Mouse (Mus musculus) small intestine, adult 2 months (tissue): ENCODE measurements around the gene Apba2. TPM values are rescaled to one million over a fixed set of nuclear protein-coding genes. Genes with fewer than 3 reads are reported as not detected.

Experiments used
- H3K27ac ChIP-seq: fragments of 200-500 bp; 2 replicates; pipeline ENCODE4 v1.5.1; 2012; ENCODE audit warnings: low read depth, low read length, control low read depth, inconsistent platforms; ENCODE audit not compliant: insufficient read depth
- H3K27me3 ChIP-seq: fragments of 200-500 bp; 2 replicates; pipeline ENCODE4 v1.6.1; 2012; ENCODE audit warnings: mild to moderate bottlenecking, moderate library complexity, low read length, inconsistent platforms; ENCODE audit not compliant: control insufficient read depth, insufficient read depth
- H3K36me3 ChIP-seq: fragments of 200-500 bp; 2 replicates; pipeline ENCODE4 v1.6.1; 2012; ENCODE audit warnings: mild to moderate bottlenecking, low read length, control low read depth, inconsistent platforms; ENCODE audit not compliant: control insufficient read depth, insufficient read depth
- H3K4me1 ChIP-seq: fragments of 200-500 bp; 2 replicates; pipeline ENCODE4 v1.6.1; 2012; ENCODE audit warnings: low read length, inconsistent platforms, mixed read lengths; ENCODE audit not compliant: control insufficient read depth, insufficient read depth, insufficient read length
- H3K4me3 ChIP-seq: fragments of 200-500 bp; 2 replicates; pipeline ENCODE4 v1.5.1; 2012; ENCODE audit warnings: low read depth, mild to moderate bottlenecking, control low read depth, inconsistent platforms, low read length, moderate library complexity
- CTCF ChIP-seq: fragments of 200-500 bp; IDR thresholded peaks from 2 replicates; pipeline ENCODE4 v1.5.1; 2012; ENCODE audit warnings: low read depth, mild to moderate bottlenecking, control low read depth, inconsistent platforms, low read length, moderate library complexity, mixed read lengths; ENCODE audit not compliant: insufficient replicate concordance, insufficient read length; ENCODE audit errors: extremely low read depth
- POLR2A ChIP-seq: fragments of 200-500 bp; IDR thresholded peaks from 2 replicates; pipeline ENCODE4 v1.6.1; 2012; ENCODE audit warnings: low read depth, mild to moderate bottlenecking, control low read depth, inconsistent platforms, low read length, moderate library complexity
- WGBS: fragments of 180-500 bp; shearing (Covaris S2); methylation state at CpG from one replicate; pipeline ENCODE4 v1.1.7; 2018; 5-methylcytosine and 5-hydroxymethylcytosine counted together
- polyA plus RNA-seq: library from polyadenylated mRNA; depleted of rRNA; stranded (reverse); fragments of >200 nt; gene quantifications from 2 replicates; pipeline ENCODE4 v1.2.3, GENCODE M21; 2012

Gene Apba2
- polyA plus RNA-seq, 1 experiment, result 3.0 TPM

GRCm38 (mm10) chr7:64648947-64649607 is 147.6 kb downstream of the Apba2 start:
- no peak overlapping the region for H3K4me3 ChIP-seq
- H3K4me1 ChIP-seq, result no peaks in the 10 kb centered on the region
- H3K27ac ChIP-seq, result no peak overlapping the region
- H3K36me3 ChIP-seq, result no peaks in the 10 kb centered on the region
- H3K27me3 ChIP-seq, result no peaks in the 10 kb centered on the region
- TF ChIP-seq POLR2A (no peak), CTCF (no peak)
- 28% methylated on average over 10 of the region's 10 CpGs for WGBS

- no peak overlapping the region for H3K4me3 ChIP-seq
- H3K4me1 ChIP-seq, result no peaks in the 10 kb centered on the region
- H3K27ac ChIP-seq, result no peak overlapping the region
- 88% methylated on average over 3 of the region's 3 CpGs for WGBS
- no peaks in the 10 kb centered on the region for H3K36me3 ChIP-seq
- no peaks in the 10 kb centered on the region for H3K27me3 ChIP-seq
- TF ChIP-seq POLR2A (no peak), CTCF (no peak)
Measured at GRCm38 (mm10) chr7:64651963-64652362, 150.5 kb downstream of the Apba2 start.

GRCm38 (mm10) chr7:64656787-64657186 is 155.3 kb downstream of the Apba2 start:
- 62% methylated on average over 7 of the region's 7 CpGs for WGBS
- Histone ChIP-seq H3K27ac (no peak overlapping the region), H3K36me3 (no peaks in the 10 kb centered on the region), H3K4me3 (no peak overlapping the region), H3K27me3 (no peaks in the 10 kb centered on the region), H3K4me1 (no peaks in the 10 kb centered on the region)
- TF ChIP-seq POLR2A, result no peak
- no peak for TF ChIP-seq CTCF

- TF ChIP-seq CTCF (no peak), POLR2A (no peak)
- WGBS, result 80% methylated on average over 4 of the region's 4 CpGs
- H3K36me3 ChIP-seq, result no peaks in the 10 kb centered on the region
- H3K4me1 ChIP-seq, result no peaks in the 10 kb centered on the region
- no peaks in the 10 kb centered on the region for H3K27me3 ChIP-seq
- no peak overlapping the region for H3K27ac ChIP-seq
- no peak overlapping the region for H3K4me3 ChIP-seq
Measured at GRCm38 (mm10) chr7:64658914-64659313, 157.4 kb downstream of the Apba2 start.

- no peaks in the 10 kb centered on the region for H3K27me3 ChIP-seq
- no peaks in the 10 kb centered on the region for H3K36me3 ChIP-seq
- no peak for TF ChIP-seq CTCF
- no peak for TF ChIP-seq POLR2A
- H3K27ac ChIP-seq, result no peak overlapping the region
- H3K4me1 ChIP-seq, result no peaks in the 10 kb centered on the region
- H3K4me3 ChIP-seq, result no peak overlapping the region
- WGBS, result 70% methylated on average over 8 of the region's 8 CpGs
Measured at GRCm38 (mm10) chr7:64659328-64659727, 157.8 kb downstream of the Apba2 start.

GRCm38 (mm10) chr7:64662506-64662905 is 161.0 kb downstream of the Apba2 start:
- no peaks in the 10 kb centered on the region for H3K27me3 ChIP-seq

GRCm38 (mm10) chr7:64663600-64663999 is 162.1 kb downstream of the Apba2 start:
- Histone ChIP-seq H3K4me1 (no peaks in the 10 kb centered on the region), H3K36me3 (no peaks in the 10 kb centered on the region), H3K27me3 (no peaks in the 10 kb centered on the region), H3K4me3 (no peak overlapping the region), H3K27ac (no peak overlapping the region)
- TF ChIP-seq CTCF, result no peak
- TF ChIP-seq POLR2A, result no peak
- WGBS, result 80% methylated on average over 3 of the region's 3 CpGs

More at GRCm38 (mm10) chr7:64662506-64662905, 161.0 kb downstream of the Apba2 start:
- no peaks in the 10 kb centered on the region for H3K4me1 ChIP-seq
- H3K4me3 ChIP-seq, result no peak overlapping the region
- no peak for TF ChIP-seq POLR2A
- TF ChIP-seq CTCF, result no peak
- WGBS, result 92% methylated on average over 5 of the region's 5 CpGs
- no peaks in the 10 kb centered on the region for H3K36me3 ChIP-seq
- H3K27ac ChIP-seq, result no peak overlapping the region
